Mouse (Mus musculus) small intestine, adult 2 months (tissue): Measurements from ENCODE around the gene Pak7. TPM values are rescaled to one million over a fixed set of nuclear protein-coding genes. Genes with fewer than 3 reads are reported as not detected.

Experiments
- H3K27ac ChIP-seq: fragments of 200-500 bp; 2 replicates; pipeline ENCODE4 v1.5.1; 2012; ENCODE audit warnings: low read depth, low read length, control low read depth, inconsistent platforms; ENCODE audit not compliant: insufficient read depth
- H3K27me3 ChIP-seq: fragments of 200-500 bp; 2 replicates; pipeline ENCODE4 v1.6.1; 2012; ENCODE audit warnings: mild to moderate bottlenecking, moderate library complexity, low read length, inconsistent platforms; ENCODE audit not compliant: control insufficient read depth, insufficient read depth
- H3K36me3 ChIP-seq: fragments of 200-500 bp; 2 replicates; pipeline ENCODE4 v1.6.1; 2012; ENCODE audit warnings: mild to moderate bottlenecking, low read length, control low read depth, inconsistent platforms; ENCODE audit not compliant: control insufficient read depth, insufficient read depth
- H3K4me1 ChIP-seq: fragments of 200-500 bp; 2 replicates; pipeline ENCODE4 v1.6.1; 2012; ENCODE audit warnings: low read length, inconsistent platforms, mixed read lengths; ENCODE audit not compliant: control insufficient read depth, insufficient read depth, insufficient read length
- H3K4me3 ChIP-seq: fragments of 200-500 bp; 2 replicates; pipeline ENCODE4 v1.5.1; 2012; ENCODE audit warnings: low read depth, mild to moderate bottlenecking, control low read depth, inconsistent platforms, low read length, moderate library complexity
- CTCF ChIP-seq: fragments of 200-500 bp; IDR thresholded peaks from 2 replicates; pipeline ENCODE4 v1.5.1; 2012; ENCODE audit warnings: low read depth, mild to moderate bottlenecking, control low read depth, inconsistent platforms, low read length, moderate library complexity, mixed read lengths; ENCODE audit not compliant: insufficient replicate concordance, insufficient read length; ENCODE audit errors: extremely low read depth
- POLR2A ChIP-seq: fragments of 200-500 bp; IDR thresholded peaks from 2 replicates; pipeline ENCODE4 v1.6.1; 2012; ENCODE audit warnings: low read depth, mild to moderate bottlenecking, control low read depth, inconsistent platforms, low read length, moderate library complexity
- WGBS: fragments of 180-500 bp; shearing (Covaris S2); methylation state at CpG from one replicate; pipeline ENCODE4 v1.1.7; 2018; 5-methylcytosine and 5-hydroxymethylcytosine counted together
- polyA plus RNA-seq: library from polyadenylated mRNA; depleted of rRNA; stranded (reverse); fragments of >200 nt; gene quantifications from 2 replicates; pipeline ENCODE4 v1.2.3, GENCODE M21; 2012; rRNA removed

The Pak7 gene
- polyA plus RNA-seq, 1 experiment: not detected

DNA sequence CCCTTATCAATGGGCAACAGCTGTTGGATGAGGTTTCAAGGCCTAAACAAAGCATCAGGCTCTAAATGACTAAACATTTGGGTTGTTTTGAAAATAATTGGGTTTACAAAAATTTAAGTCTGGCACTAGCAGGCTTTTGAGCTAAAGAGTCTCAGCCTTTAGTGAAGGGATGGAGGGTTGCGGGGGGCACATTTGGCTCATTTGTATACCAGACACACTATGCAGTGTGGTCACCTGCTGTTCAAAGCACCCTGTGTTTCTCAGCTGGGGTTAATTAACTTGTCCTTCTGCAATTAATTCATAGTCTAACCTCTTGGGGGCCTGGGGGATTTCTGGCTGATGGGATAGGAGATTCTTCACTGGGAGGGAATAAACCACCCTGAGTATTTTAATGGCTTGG lies 323.4 kb downstream of the Pak7 start:
- Histone ChIP-seq H3K4me1 (no peaks in the 10 kb centered on the region), H3K4me3 (no peak overlapping the region), H3K27me3 (no peaks in the 10 kb centered on the region), H3K36me3 (no peaks in the 10 kb centered on the region), H3K27ac (no peak overlapping the region)
- WGBS: 97% methylated on average over 1 of the region's 1 CpGs
- TF ChIP-seq POLR2A: no peak
- TF ChIP-seq CTCF: no peak

DNA sequence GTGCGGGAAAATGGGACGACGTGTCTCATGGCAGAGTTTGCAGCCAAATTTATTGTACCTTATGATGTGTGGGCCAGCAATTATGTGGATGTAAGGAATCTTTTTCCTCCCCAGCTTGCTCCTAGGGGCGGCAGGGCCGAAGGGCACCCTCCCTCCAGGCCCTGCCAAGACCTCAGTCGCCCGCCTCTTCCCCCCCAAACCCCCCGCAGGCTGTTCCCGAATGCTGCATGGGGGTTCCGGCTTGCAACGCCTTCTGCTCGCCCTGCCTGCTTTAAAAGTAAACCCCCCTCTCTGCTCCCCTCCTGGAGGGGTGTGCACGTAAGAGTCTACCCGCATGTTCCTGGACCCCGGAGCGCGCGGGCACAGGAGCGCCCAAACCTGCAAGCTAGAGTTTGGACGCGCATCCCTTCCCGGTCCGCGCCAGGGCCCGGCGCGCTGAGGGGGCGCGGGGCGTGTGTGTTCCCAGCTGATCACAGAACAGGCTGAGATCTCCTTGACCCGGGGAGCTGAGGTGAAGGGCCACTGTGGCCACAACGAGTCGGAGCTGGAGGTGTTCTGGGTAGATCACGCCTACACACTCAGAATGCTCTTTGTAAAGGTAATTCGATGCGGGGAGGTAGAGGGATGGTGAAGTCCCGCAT lies 328.6 kb downstream of the Pak7 start:
- Histone ChIP-seq H3K4me1 (no peaks in the 10 kb centered on the region), H3K4me3 (no peak overlapping the region), H3K27ac (no peak overlapping the region), H3K27me3 (no peaks in the 10 kb centered on the region), H3K36me3 (no peaks in the 10 kb centered on the region)
- TF ChIP-seq CTCF (no peak), POLR2A (no peak)
- 4% methylated on average over 37 of the region's 37 CpGs for WGBS

DNA sequence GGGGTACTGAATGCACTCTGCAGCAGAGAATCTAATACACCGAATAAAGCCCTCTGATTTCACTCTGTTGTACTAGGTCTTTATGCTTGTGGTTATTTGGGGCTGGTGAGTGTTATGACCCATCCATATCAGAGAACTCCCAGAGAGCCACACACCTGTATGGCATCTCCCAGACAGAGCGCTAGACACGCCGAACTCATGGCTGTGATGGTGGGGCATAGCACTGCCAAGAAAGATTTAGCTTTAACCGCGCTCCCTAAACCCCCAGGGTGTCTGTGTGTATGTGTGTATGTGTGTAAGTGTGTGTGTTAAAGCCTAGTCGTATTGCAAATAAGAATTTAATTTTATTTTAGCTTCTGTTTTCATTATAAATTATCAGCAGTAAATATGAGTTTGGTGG lies 329.4 kb downstream of the Pak7 start:
- Histone ChIP-seq H3K4me1 (no peaks in the 10 kb centered on the region), H3K36me3 (no peaks in the 10 kb centered on the region), H3K27ac (no peak overlapping the region), H3K4me3 (no peak overlapping the region), H3K27me3 (no peaks in the 10 kb centered on the region)
- WGBS: 12% methylated on average over 7 of the region's 7 CpGs
- no peak for TF ChIP-seq CTCF

DNA sequence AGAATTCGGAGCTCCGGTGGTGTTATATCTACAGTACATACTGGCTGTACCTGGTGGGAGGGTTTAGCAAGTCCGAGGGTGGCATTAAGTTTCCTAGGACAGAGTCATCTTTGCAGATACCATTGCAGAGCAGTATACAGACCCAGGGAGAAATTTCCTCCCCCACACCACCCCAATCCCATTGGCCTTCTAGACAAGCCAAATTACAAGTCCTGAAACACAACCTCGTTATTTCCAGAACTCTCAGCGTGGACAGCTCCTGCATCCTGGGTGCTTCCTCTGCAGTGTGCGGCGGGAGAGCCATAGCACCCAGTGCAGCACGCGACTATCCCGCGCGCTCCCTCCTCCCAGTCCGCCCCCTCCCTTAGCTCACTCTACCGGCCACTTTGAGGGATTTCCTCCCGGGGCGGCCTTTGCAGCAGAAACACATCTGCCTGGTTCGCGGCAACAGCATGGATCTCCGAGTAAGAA lies 329.9 kb downstream of the Pak7 start:
- H3K4me3 ChIP-seq: no peak overlapping the region
- WGBS: 8% methylated on average over 19 of the region's 19 CpGs

DNA sequence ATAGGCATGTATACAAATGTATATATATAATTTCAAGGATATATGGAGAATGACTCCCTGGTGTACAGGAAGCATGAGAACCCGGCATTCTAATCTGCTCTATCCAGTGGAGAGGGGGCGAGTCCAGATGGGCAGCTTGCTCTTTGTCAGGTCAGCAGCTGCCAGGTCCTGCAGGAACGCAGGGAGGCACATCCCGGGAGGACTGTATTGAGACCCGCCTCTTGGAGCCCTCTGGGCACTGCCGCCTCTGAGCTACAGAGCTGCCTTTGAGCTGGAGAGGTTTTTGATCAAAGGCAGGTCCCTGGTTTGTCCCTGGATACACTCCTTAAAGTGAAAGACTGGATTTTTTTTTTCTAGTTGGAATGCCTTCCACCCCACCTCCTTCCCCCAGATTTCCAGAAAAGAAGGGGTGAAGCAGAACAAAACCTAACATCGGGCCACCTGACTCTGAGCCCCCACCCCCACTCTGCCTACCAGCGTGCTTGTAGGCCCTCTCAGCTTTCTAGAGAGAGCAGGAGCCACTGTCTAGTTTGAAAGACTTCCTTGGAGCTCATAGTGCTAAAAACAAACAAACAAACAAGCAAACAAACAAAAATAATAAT lies 336.0 kb downstream of the Pak7 start, which contains the start of gene Lamp5:
Gene Lamp5 (plus strand): TSS at position 552 of the 602 bp plus-strand sequence.
- no peaks in the 10 kb centered on the region for H3K36me3 ChIP-seq
- H3K4me3 ChIP-seq: no peak within 1 kb of the TSS
- WGBS: 11% methylated on average over 8 of the region's 8 CpGs
- no peak for TF ChIP-seq POLR2A
- no peak for TF ChIP-seq CTCF
- no peaks in the 10 kb centered on the region for H3K27me3 ChIP-seq
- H3K27ac ChIP-seq: no peak within 1 kb of the TSS
- H3K4me1 ChIP-seq: no peaks in the 10 kb centered on the region

More for the DNA sequence above, 329.9 kb downstream of the Pak7 start:
- Histone ChIP-seq H3K4me1 (no peaks in the 10 kb centered on the region), H3K27ac (no peak overlapping the region), H3K36me3 (no peaks in the 10 kb centered on the region), H3K27me3 (no peaks in the 10 kb centered on the region)
- TF ChIP-seq CTCF: no peak
- TF ChIP-seq POLR2A: no peak

DNA sequence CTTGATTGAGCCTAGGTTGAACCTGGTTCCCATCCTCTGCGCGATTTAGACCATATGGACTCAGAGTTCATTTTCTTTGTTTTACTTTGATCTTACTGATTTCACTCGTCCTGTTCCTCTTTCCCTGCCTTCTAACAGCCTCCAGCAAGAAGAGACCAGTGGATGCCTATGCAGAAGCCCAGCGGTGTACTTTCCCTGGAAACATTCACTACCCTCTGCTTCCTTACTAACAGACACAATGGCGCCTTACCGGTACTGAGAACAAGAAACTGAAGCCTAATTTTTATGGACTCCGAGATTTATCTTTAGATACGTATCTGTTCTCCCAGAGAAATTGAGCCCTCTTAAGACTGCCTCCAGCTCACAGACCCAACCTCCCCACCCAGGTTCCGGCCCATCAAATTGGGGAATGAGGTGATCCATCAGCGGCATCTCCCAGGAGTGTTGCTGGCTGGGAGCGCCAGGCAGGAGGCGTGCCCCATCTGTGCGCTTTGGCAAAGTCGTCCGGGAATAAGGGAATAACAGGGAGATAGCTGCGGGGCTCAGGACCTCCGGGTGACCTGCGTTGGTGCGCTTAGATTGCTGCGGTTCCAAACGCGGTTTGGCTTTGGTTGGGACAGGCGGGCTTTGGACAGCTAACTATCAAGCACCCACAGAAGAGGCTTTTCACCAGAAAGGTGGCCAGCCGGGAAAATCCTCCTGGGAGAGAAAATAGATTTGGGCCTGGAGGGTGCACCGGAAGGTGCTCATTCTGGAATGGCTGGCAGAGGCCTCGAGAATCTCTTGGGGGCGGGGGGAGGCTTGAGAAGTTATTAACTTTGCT lies 336.8 kb downstream of the Pak7 start:
- WGBS: 24% methylated on average over 27 of the region's 27 CpGs
- Histone ChIP-seq H3K36me3 (no peaks in the 10 kb centered on the region), H3K27me3 (no peaks in the 10 kb centered on the region), H3K4me3 (no peak overlapping the region), H3K27ac (no peak overlapping the region), H3K4me1 (no peaks in the 10 kb centered on the region)
- no peak for TF ChIP-seq POLR2A
- no peak for TF ChIP-seq CTCF

DNA sequence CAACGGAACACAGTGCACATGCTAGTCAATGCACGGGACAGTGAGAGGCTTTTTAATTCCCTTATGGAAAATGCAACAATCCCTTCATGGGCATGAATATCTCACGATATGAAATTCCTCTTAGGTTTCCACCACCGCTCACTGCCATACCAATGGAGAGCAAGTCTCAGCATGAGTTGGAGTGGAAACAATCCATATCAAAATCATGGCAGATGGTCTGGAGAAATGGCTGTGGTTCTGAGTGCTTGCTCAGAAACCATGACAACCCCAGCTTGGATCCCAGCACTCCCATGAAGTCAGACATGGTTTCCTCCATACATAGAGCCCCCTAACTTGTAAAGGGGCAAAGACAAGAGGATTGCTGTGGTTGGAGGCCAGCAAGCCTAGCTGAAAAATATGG lies 339.3 kb downstream of the Pak7 start:
- H3K27ac ChIP-seq: no peak overlapping the region
- TF ChIP-seq CTCF (no peak), POLR2A (no peak)
- no peaks in the 10 kb centered on the region for H3K27me3 ChIP-seq
- H3K36me3 ChIP-seq: no peaks in the 10 kb centered on the region
- WGBS: 89% methylated on average over 4 of the region's 4 CpGs
- no peak overlapping the region for H3K4me3 ChIP-seq
- H3K4me1 ChIP-seq: no peaks in the 10 kb centered on the region

Other genes with a start within 250 kb of the Pak7 start
- gene Ankef1, start 113.9 kb upstream of the Pak7 start, polyA plus RNA-seq: not detected in 2 replicates